Mouse (Mus musculus) heart, postnatal 0 days (tissue): ENCODE measurements at regions not wholly inside any gene's neighbourhood (a gene's known extent, or its start where the extent isn't known, plus 50 kb on each side); places are given as distances from the start of the nearest gene placed in this dataset.

Experiments used
- CTCF ChIP-seq: IDR thresholded peaks from 2 replicates; pipeline ENCODE4 v1.5.1; 2016; ENCODE audit warnings: antibody characterized with exemption, control low read depth, low read depth
- EP300 ChIP-seq: IDR thresholded peaks from 2 replicates; pipeline ENCODE4 v1.6.1; 2016; ENCODE audit warnings: antibody characterized with exemption, low read depth

GRCm38 (mm10) chr12:54272226-54272625 is 68.6 kb upstream of the Egln3 start:
- TF ChIP-seq EP300 (no peak), CTCF (no peak)
